Mouse (Mus musculus): Measurements from ENCODE around the gene Hjurp.

Hjurp gene

GRCm38 (mm10) chr1:88260114-88260513, 17.3 kb downstream of the Hjurp start:
- DNase-seq, result peak in 1 of 2 experiments; percentile 27

GRCm38 (mm10) chr1:88259643-88260024, 17.8 kb downstream of the Hjurp start:
- peak in 1 of 2 experiments; percentile 32 for DNase-seq

GRCm38 (mm10) chr1:88258881-88259642, 18.4 kb downstream of the Hjurp start:
- no peak for DNase-seq

GRCm38 (mm10) chr1:88258361-88258760, 19.1 kb downstream of the Hjurp start:
- no peak for DNase-seq

- DNase-seq, result no peak
These were observed 19.8 kb downstream of the Hjurp start for GRCm38 (mm10) chr1:88257681-88258080.

- DNase-seq, result no peak
These were observed 20.4 kb downstream of the Hjurp start for GRCm38 (mm10) chr1:88256886-88257663.

- DNase-seq, result no peak
These were observed 21.3 kb downstream of the Hjurp start for GRCm38 (mm10) chr1:88255989-88256754.

GRCm38 (mm10) chr1:88255466-88255857, 22.0 kb downstream of the Hjurp start:
- no peak for DNase-seq

- DNase-seq, result no peak
These were observed 22.5 kb downstream of the Hjurp start for GRCm38 (mm10) chr1:88254793-88255465.

GRCm38 (mm10) chr1:88253540-88253939, 23.9 kb downstream of the Hjurp start:
- DNase-seq, result no peak

- no peak for DNase-seq
These were observed 24.3 kb downstream of the Hjurp start for GRCm38 (mm10) chr1:88253106-88253505.

- no peak for DNase-seq
These were observed 27.4 kb downstream of the Hjurp start for GRCm38 (mm10) chr1:88250023-88250422.

- no peak for DNase-seq
These were observed 27.8 kb downstream of the Hjurp start for GRCm38 (mm10) chr1:88249596-88249995.

- DNase-seq, result no peak
These were observed 28.8 kb downstream of the Hjurp start for GRCm38 (mm10) chr1:88248658-88249057.

- DNase-seq, result no peak
These were observed 29.8 kb downstream of the Hjurp start for GRCm38 (mm10) chr1:88247660-88248059.

GRCm38 (mm10) chr1:88246386-88246785, 31.0 kb downstream of the Hjurp start:
- no peak for DNase-seq

GRCm38 (mm10) chr1:88245881-88246280, 31.6 kb downstream of the Hjurp start:
- no peak for DNase-seq

- no peak for DNase-seq
These were observed 33.6 kb downstream of the Hjurp start for GRCm38 (mm10) chr1:88243861-88244260.

GRCm38 (mm10) chr1:88240579-88240978, 36.9 kb downstream of the Hjurp start:
- no peak for DNase-seq

- DNase-seq, result no peak
These were observed 37.4 kb downstream of the Hjurp start for GRCm38 (mm10) chr1:88240072-88240471.

GRCm38 (mm10) chr1:88238771-88239170, 38.7 kb downstream of the Hjurp start:
- no peak for DNase-seq

GRCm38 (mm10) chr1:88237311-88237710, 40.1 kb downstream of the Hjurp start:
- no peak for DNase-seq
